Mouse (Mus musculus) left cerebral cortex, postnatal 10 days (tissue): ENCODE results near the gene Cwc22. TPM values are rescaled to one million over a fixed set of nuclear protein-coding genes. Genes with fewer than 3 reads are reported as not detected.

Source experiments
- DNase-seq, 2 experiments: peaks; one replicate each; pipeline ENCODE4 v3.0.0; 2021 to 2022; ENCODE audit warnings: low spot score in 2 of 2, mixed read lengths in 1 of 2; ENCODE audit errors: extremely low spot score in 1 of 2
- intact Hi-C: fragments of 180-260 bp; cut with DNase I; formaldehyde crosslinking; loops from one replicate; pipeline ENCODE4 v1.15.1; 2025
- total RNA-seq, 2 experiments: library from RNA; stranded (reverse); gene quantifications; 2 replicates each; pipeline ENCODE4 v1.2.3; 2021

Gene Cwc22
- total RNA-seq, 2 experiments from 2014 or later = 23.7 to 23.9 TPM

GRCm38 (mm10) chr2:77934138-77934537, 12.0 kb downstream of the Cwc22 start:
- DNase-seq = no peak
- intact Hi-C loops = no loop called here

GRCm38 (mm10) chr2:77933630-77934029, 12.5 kb downstream of the Cwc22 start:
- intact Hi-C loops = no loop called here
- DNase-seq = no peak

- intact Hi-C loops = no loop called here
- DNase-seq = no peak
These were observed 14.2 kb downstream of the Cwc22 start for GRCm38 (mm10) chr2:77931958-77932357.

- intact Hi-C loops = no loop called here
- no peak for DNase-seq
These were observed 17.8 kb downstream of the Cwc22 start for GRCm38 (mm10) chr2:77928352-77928751.

- intact Hi-C loops = no loop called here
- DNase-seq = no peak
These were observed 19.7 kb downstream of the Cwc22 start for GRCm38 (mm10) chr2:77926468-77926867.

- DNase-seq = no peak
- intact Hi-C loops = no loop called here
These were observed 20.2 kb downstream of the Cwc22 start for GRCm38 (mm10) chr2:77925997-77926396.

GRCm38 (mm10) chr2:77925187-77925924, 20.8 kb downstream of the Cwc22 start:
- no peak for DNase-seq
- intact Hi-C loops = no loop called here

- intact Hi-C loops = no loop called here
- DNase-seq = no peak
These were observed 22.2 kb downstream of the Cwc22 start for GRCm38 (mm10) chr2:77924003-77924402.

GRCm38 (mm10) chr2:77923182-77923581, 23.0 kb downstream of the Cwc22 start:
- intact Hi-C loops = no loop called here
- DNase-seq = no peak

GRCm38 (mm10) chr2:77921307-77921706, 24.9 kb downstream of the Cwc22 start:
- intact Hi-C loops = no loop called here
- no peak for DNase-seq

- no peak for DNase-seq
- intact Hi-C loops = no loop called here
These were observed 25.6 kb downstream of the Cwc22 start for GRCm38 (mm10) chr2:77920621-77921020.

GRCm38 (mm10) chr2:77918474-77918873, 27.7 kb downstream of the Cwc22 start:
- no peak for DNase-seq
- intact Hi-C loops = loop anchor here (10.0 kb wide), 1 partner anchor 104 kb away; the partner anchor contains the start of gene Zfp385b

GRCm38 (mm10) chr2:77918006-77918405, 28.2 kb downstream of the Cwc22 start:
- DNase-seq = no peak
- intact Hi-C loops = loop anchor here (10.0 kb wide), 1 partner anchor 103 kb away; the partner anchor contains the start of gene Zfp385b

- no peak for DNase-seq
- intact Hi-C loops = loop anchor here (10.0 kb wide), 1 partner anchor 103 kb away; the partner anchor contains the start of gene Zfp385b
These were observed 28.8 kb downstream of the Cwc22 start for GRCm38 (mm10) chr2:77917360-77917734.

- intact Hi-C loops = loop anchor here (10.0 kb wide), 1 partner anchor 102 kb away; the partner anchor contains the start of gene Zfp385b
- no peak for DNase-seq
These were observed 29.4 kb downstream of the Cwc22 start for GRCm38 (mm10) chr2:77916586-77917359.

GRCm38 (mm10) chr2:77915187-77915586, 31.0 kb downstream of the Cwc22 start:
- DNase-seq = no peak
- intact Hi-C loops = loop anchor here (10.0 kb wide), 1 partner anchor 100 kb away; the partner anchor contains the start of gene Zfp385b

GRCm38 (mm10) chr2:77913628-77914027, 32.5 kb downstream of the Cwc22 start:
- DNase-seq = no peak
- intact Hi-C loops = loop anchor here (10.0 kb wide), 1 partner anchor 99 kb away; the partner anchor contains the start of gene Zfp385b

- intact Hi-C loops = loop anchor here (10.0 kb wide), 1 partner anchor 97 kb away; the partner anchor contains the start of gene Zfp385b
- no peak for DNase-seq
These were observed 34.0 kb downstream of the Cwc22 start for GRCm38 (mm10) chr2:77912197-77912596.

- DNase-seq = no peak
- intact Hi-C loops = loop anchor here (10.0 kb wide), 1 partner anchor 97 kb away; the partner anchor contains the start of gene Zfp385b
These were observed 34.7 kb downstream of the Cwc22 start for GRCm38 (mm10) chr2:77911452-77911851.
